Mouse (Mus musculus): ENCODE data around the gene Slc38a10. TPM values are rescaled to one million over a fixed set of nuclear protein-coding genes. Genes with fewer than 3 reads are reported as not detected.

Slc38a10 gene
- total and polyA plus RNA-seq, 3 experiments: 78.2 to 80.7 TPM; not detected in 1

DNA sequence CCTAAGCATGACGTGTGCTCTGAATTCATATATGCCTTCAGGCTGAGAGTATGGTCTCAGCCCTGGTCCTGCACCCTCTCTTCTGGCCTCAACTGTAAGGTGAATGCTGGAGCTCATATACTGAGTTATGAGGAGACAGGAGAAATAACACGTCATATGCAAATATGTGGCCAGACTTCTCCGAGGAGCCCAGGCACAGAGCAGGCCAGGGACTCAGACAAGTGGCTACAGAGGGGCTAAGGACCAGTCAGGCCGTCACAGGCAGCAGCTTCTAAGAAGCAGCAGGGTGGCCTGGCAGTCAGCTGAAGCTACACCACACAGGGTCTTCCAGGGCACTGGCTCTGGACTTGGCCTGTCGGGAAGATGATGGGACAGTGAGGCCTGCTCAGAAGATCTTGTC lies 87.8 kb downstream of the Slc38a10 start:
- TF ChIP-seq MAX (IDR thresholded peaks at IDR 0.05; ENCODE audit: low read length) (no peak), TAL1 (IDR thresholded peaks at IDR 0.05; ENCODE audit: low read length) (no peak), MAZ (IDR thresholded peaks at IDR 0.05; ENCODE audit: low read depth, low read length) (no peak), GABPA (IDR thresholded peaks at IDR 0.05; ENCODE audit: low read depth, low read length) (no peak), POLR2A (IDR thresholded peaks at IDR 0.05; ENCODE audit: control insufficient read depth in 1 of 2, insufficient read depth in 1 of 2, low read depth in 1 of 2, low read length in 2 of 2, poor library complexity in 1 of 2) (no peak), POLR2AphosphoS5 (IDR thresholded peaks at IDR 0.05; ENCODE audit: borderline replicate concordance, low read depth, low read length) (no peak), TCF12 (IDR thresholded peaks at IDR 0.05; ENCODE audit: low read depth, low read length) (no peak), EP300 (IDR thresholded peaks at IDR 0.05; ENCODE audit: low read depth in 1 of 2, low read length in 2 of 2) (no peak)
- Histone ChIP-seq H3K79me2 (ENCODE audit: control insufficient read depth, insufficient read depth, low read length, poor library complexity) (no peaks in the 10 kb centered on the region), H3K9me3 (replicated peaks; ENCODE audit: insufficient read depth, low read length) (no peaks in the 10 kb centered on the region), H3K4me3 (ENCODE audit: control insufficient read depth in 1 of 2, insufficient read depth in 1 of 2, low read depth in 2 of 2, low read length in 2 of 2) (no peak overlapping the region), H3K4me1 (ENCODE audit: control insufficient read depth in 1 of 2, insufficient read depth in 2 of 2, low read length in 2 of 2) (no peaks in the 10 kb centered on the region; a peak in 1 of 4 replicates), H3K27ac (ENCODE audit: control insufficient read depth, low read depth, low read length) (no peak overlapping the region), H3K27me3 (ENCODE audit: control insufficient read depth in 1 of 2, insufficient read depth in 2 of 2, low read length in 2 of 2) (no peaks in the 10 kb centered on the region; a peak in 2 of 4 replicates), H3K9ac (ENCODE audit: control insufficient read depth, low read depth, low read length, poor library complexity, severe bottlenecking) (no peak overlapping the region), H3K36me3 (ENCODE audit: control insufficient read depth in 1 of 2, insufficient read depth in 2 of 2, low read length in 2 of 2) (no peaks in the 10 kb centered on the region)
- no peak for DNase-seq (ENCODE audit: low read depth, low spot score)

GRCm38 (mm10) chr11:120060634-120061033 lies 90.5 kb downstream of the Slc38a10 start:
- no peaks in the 10 kb centered on the region; a peak in 1 of 4 replicates for H3K4me1 ChIP-seq (ENCODE audit: control insufficient read depth in 1 of 2, insufficient read depth in 2 of 2, low read length in 2 of 2)
- no peak for TF ChIP-seq POLR2AphosphoS5 (IDR thresholded peaks at IDR 0.05; ENCODE audit: borderline replicate concordance, low read depth, low read length)
- no peak for DNase-seq (ENCODE audit: low read depth, low spot score)
- no peaks in the 10 kb centered on the region; a peak in 2 of 4 replicates for H3K27me3 ChIP-seq (ENCODE audit: control insufficient read depth in 1 of 2, insufficient read depth in 2 of 2, low read length in 2 of 2)
- no peaks in the 10 kb centered on the region for H3K79me2 ChIP-seq (ENCODE audit: control insufficient read depth, insufficient read depth, low read length, poor library complexity)
- no peaks in the 10 kb centered on the region for H3K9me3 ChIP-seq (replicated peaks; ENCODE audit: insufficient read depth, low read length)
- H3K27ac ChIP-seq (ENCODE audit: control insufficient read depth, low read depth, low read length): no peak overlapping the region
- H3K4me3 ChIP-seq (ENCODE audit: control insufficient read depth in 1 of 2, insufficient read depth in 1 of 2, low read depth in 2 of 2, low read length in 2 of 2): no peak overlapping the region
- no peak overlapping the region for H3K9ac ChIP-seq (ENCODE audit: control insufficient read depth, low read depth, low read length, poor library complexity, severe bottlenecking)
- H3K36me3 ChIP-seq (ENCODE audit: control insufficient read depth in 1 of 2, insufficient read depth in 2 of 2, low read length in 2 of 2): no peaks in the 10 kb centered on the region

GRCm38 (mm10) chr11:120055953-120056732 lies 95.0 kb downstream of the Slc38a10 start:
- Histone ChIP-seq H3K27me3 (ENCODE audit: control insufficient read depth in 1 of 2, insufficient read depth in 2 of 2, low read length in 2 of 2) (peaks cover 2% of the 10 kb centered on the region in 2 experiments; a peak in 3 of 4 replicates), H3K36me3 (ENCODE audit: control insufficient read depth in 1 of 2, insufficient read depth in 2 of 2, low read length in 2 of 2) (no peaks in the 10 kb centered on the region), H3K9me3 (replicated peaks; ENCODE audit: insufficient read depth, low read length) (no peaks in the 10 kb centered on the region), H3K4me3 (ENCODE audit: control insufficient read depth in 1 of 2, insufficient read depth in 1 of 2, low read depth in 2 of 2, low read length in 2 of 2) (no peak overlapping the region), H3K27ac (ENCODE audit: control insufficient read depth, low read depth, low read length) (no peak overlapping the region), H3K79me2 (ENCODE audit: control insufficient read depth, insufficient read depth, low read length, poor library complexity) (no peaks in the 10 kb centered on the region), H3K4me1 (ENCODE audit: control insufficient read depth in 1 of 2, insufficient read depth in 2 of 2, low read length in 2 of 2) (no peaks in the 10 kb centered on the region), H3K9ac (ENCODE audit: control insufficient read depth, low read depth, low read length, poor library complexity, severe bottlenecking) (no peak overlapping the region)
- TF ChIP-seq MXI1 (IDR thresholded peaks at IDR 0.05; ENCODE audit: low read depth, low read length): no peak
- no peak for TF ChIP-seq NRF1 (IDR thresholded peaks at IDR 0.05; ENCODE audit: insufficient read depth, low read depth, low read length, poor library complexity, severe bottlenecking)
- no peak for TF ChIP-seq MAZ (IDR thresholded peaks at IDR 0.05; ENCODE audit: low read depth, low read length)
- no peak for TF ChIP-seq HCFC1 (IDR thresholded peaks at IDR 0.05; ENCODE audit: low read depth, low read length)
- no peak for TF ChIP-seq GATA1 (IDR thresholded peaks at IDR 0.05; ENCODE audit: low read depth, low read length)
- no peak for TF ChIP-seq EP300 (IDR thresholded peaks at IDR 0.05; ENCODE audit: low read depth in 1 of 2, low read length in 2 of 2)
- no peak for TF ChIP-seq ETS1 (IDR thresholded peaks at IDR 0.05; ENCODE audit: low read depth, low read length)
- no peak for DNase-seq (ENCODE audit: low read depth, low spot score)

Other genes with a start within 250 kb of the Slc38a10 start
- 73.8 and 76.7 TPM in 2 replicates for gene Chmp6, start 237.9 kb downstream of the Slc38a10 start, total RNA-seq (2012; rRNA removed)
- 10 to 100 TPM in 1 of 2 experiments, not detected in 1; 58.3 TPM for gene Chmp6, start 237.9 kb downstream of the Slc38a10 start, polyA plus RNA-seq (2012; ENCODE audit: insufficient read depth in 1 of 2, insufficient read length in 2 of 2, low read depth in 1 of 2, low replicate concordance in 2 of 2, missing spikeins in 1 of 2)
- 31.3 and 32.8 TPM in 2 replicates for gene Baiap2, start 208.6 kb downstream of the Slc38a10 start, total RNA-seq (2012; rRNA removed)
- gene Baiap2, start 208.6 kb downstream of the Slc38a10 start, polyA plus RNA-seq (2012; ENCODE audit: insufficient read depth in 1 of 2, insufficient read length in 2 of 2, low read depth in 1 of 2, low replicate concordance in 2 of 2, missing spikeins in 1 of 2): 10 to 100 TPM in 1 of 2 experiments, not detected in 1; 27.5 TPM
- 0.04 TPM in 1 of 2 replicates, not detected in the other for gene Aatk, start 104.2 kb downstream of the Slc38a10 start, total RNA-seq (2012; rRNA removed)
- not detected for gene Aatk, start 104.2 kb downstream of the Slc38a10 start, polyA plus RNA-seq (2012; ENCODE audit: insufficient read depth in 1 of 2, insufficient read length in 2 of 2, low read depth in 1 of 2, low replicate concordance in 2 of 2, missing spikeins in 1 of 2)
- gene Cep131, start 64.5 kb downstream of the Slc38a10 start, total RNA-seq (2012; rRNA removed): 17.6 and 21.6 TPM in 2 replicates
- 10 to 100 TPM in 1 of 2 experiments, not detected in 1; 26.6 TPM for gene Cep131, start 64.5 kb downstream of the Slc38a10 start, polyA plus RNA-seq (2012; ENCODE audit: insufficient read depth in 1 of 2, insufficient read length in 2 of 2, low read depth in 1 of 2, low replicate concordance in 2 of 2, missing spikeins in 1 of 2)
- gene Tepsin, start 52.6 kb downstream of the Slc38a10 start, total RNA-seq (2012; rRNA removed): 12.6 and 16.6 TPM in 2 replicates
- gene Tepsin, start 52.6 kb downstream of the Slc38a10 start, polyA plus RNA-seq (2012; ENCODE audit: insufficient read depth in 1 of 2, insufficient read length in 2 of 2, low read depth in 1 of 2, low replicate concordance in 2 of 2, missing spikeins in 1 of 2): 10 to 100 TPM in 1 of 2 experiments, not detected in 1; 14.3 TPM
- 99.2 and 120 TPM in 2 replicates for gene Ndufaf8, start 52.4 kb downstream of the Slc38a10 start, total RNA-seq (2012; rRNA removed)
- gene Ndufaf8, start 52.4 kb downstream of the Slc38a10 start, polyA plus RNA-seq (2012; ENCODE audit: insufficient read depth in 1 of 2, insufficient read length in 2 of 2, low read depth in 1 of 2, low replicate concordance in 2 of 2, missing spikeins in 1 of 2): 10 to 100 TPM in 1 of 2 experiments, not detected in 1; 77.6 TPM
- gene Bahcc1, start 81.6 kb upstream of the Slc38a10 start, total RNA-seq (2012; rRNA removed): 0.03 and 0.04 TPM in 2 replicates
- under 1 TPM in 1 of 2 experiments, not detected in 1; 0.26 TPM for gene Bahcc1, start 81.6 kb upstream of the Slc38a10 start, polyA plus RNA-seq (2012; ENCODE audit: insufficient read depth in 1 of 2, insufficient read length in 2 of 2, low read depth in 1 of 2, low replicate concordance in 2 of 2, missing spikeins in 1 of 2)
- 1,328 and 1,871 TPM in 2 replicates for gene Actg1, start 197.2 kb upstream of the Slc38a10 start, total RNA-seq (2012; rRNA removed)
- gene Actg1, start 197.2 kb upstream of the Slc38a10 start, polyA plus RNA-seq (2012; ENCODE audit: insufficient read depth in 1 of 2, insufficient read length in 2 of 2, low read depth in 1 of 2, low replicate concordance in 2 of 2, missing spikeins in 1 of 2): 1,000 to 10,000 TPM in 1 of 2 experiments, 100 to 1,000 TPM in 1; 899 to 1,784 TPM
- gene Fscn2, start 210.2 kb upstream of the Slc38a10 start, total RNA-seq (2012; rRNA removed): 0.29 and 0.62 TPM in 2 replicates
- gene Fscn2, start 210.2 kb upstream of the Slc38a10 start, polyA plus RNA-seq (2012; ENCODE audit: insufficient read depth in 1 of 2, insufficient read length in 2 of 2, low read depth in 1 of 2, low replicate concordance in 2 of 2, missing spikeins in 1 of 2): under 1 TPM in 1 of 2 experiments, not detected in 1; 0.61 TPM
- gene Faap100, start 227.4 kb upstream of the Slc38a10 start, total RNA-seq (2012; rRNA removed): 34.9 and 45.7 TPM in 2 replicates
- gene Faap100, start 227.4 kb upstream of the Slc38a10 start, polyA plus RNA-seq (2012; ENCODE audit: insufficient read depth in 1 of 2, insufficient read length in 2 of 2, low read depth in 1 of 2, low replicate concordance in 2 of 2, missing spikeins in 1 of 2): 10 to 100 TPM in 1 of 2 experiments, not detected in 1; 27.1 TPM

Measured in MEL (cell line).